Mouse (Mus musculus) cerebellum, adult 8-10 months (tissue): Measurements from ENCODE around the gene Zfp281.

Experiments used
- DNase-seq: peaks from one replicate; pipeline ENCODE4 v3.0.0; 2022

Zfp281 gene

GRCm38 (mm10) chr1:136624146-136625018 is at the start of gene Zfp281:
Gene Zfp281, plus strand, starts transcription at chr1:136624901.
- peak; percentile 92 for DNase-seq

- no peak for DNase-seq
Measured at GRCm38 (mm10) chr1:136577890-136578663, 46.6 kb upstream of the Zfp281 start.

GRCm38 (mm10) chr1:136579360-136579759 is 45.3 kb upstream of the Zfp281 start:
- DNase-seq, result no peak

- no peak for DNase-seq
Measured at GRCm38 (mm10) chr1:136580266-136580665, 44.4 kb upstream of the Zfp281 start.

- no peak for DNase-seq
Measured at GRCm38 (mm10) chr1:136581841-136582240, 42.9 kb upstream of the Zfp281 start.

GRCm38 (mm10) chr1:136587761-136588405 is 36.8 kb upstream of the Zfp281 start:
- DNase-seq, result no peak

- DNase-seq, result no peak
Measured at GRCm38 (mm10) chr1:136588908-136589307, 35.8 kb upstream of the Zfp281 start.

GRCm38 (mm10) chr1:136592741-136593140 is 32.0 kb upstream of the Zfp281 start:
- DNase-seq, result no peak

GRCm38 (mm10) chr1:136594235-136594850 is 30.4 kb upstream of the Zfp281 start:
- DNase-seq, result no peak

GRCm38 (mm10) chr1:136596821-136597220 is 27.9 kb upstream of the Zfp281 start:
- DNase-seq, result no peak

- DNase-seq, result no peak
Measured at GRCm38 (mm10) chr1:136598286-136598685, 26.4 kb upstream of the Zfp281 start.

- no peak for DNase-seq
Measured at GRCm38 (mm10) chr1:136600067-136600466, 24.6 kb upstream of the Zfp281 start.

GRCm38 (mm10) chr1:136600647-136601345 is 23.9 kb upstream of the Zfp281 start:
- DNase-seq, result no peak

GRCm38 (mm10) chr1:136601346-136601888 is 23.3 kb upstream of the Zfp281 start:
- DNase-seq, result no peak

GRCm38 (mm10) chr1:136602303-136602702 is 22.4 kb upstream of the Zfp281 start:
- no peak for DNase-seq

- no peak for DNase-seq
Measured at GRCm38 (mm10) chr1:136604190-136604589, 20.5 kb upstream of the Zfp281 start.

- DNase-seq, result no peak
Measured at GRCm38 (mm10) chr1:136605790-136606189, 18.9 kb upstream of the Zfp281 start.

- DNase-seq, result no peak
Measured at GRCm38 (mm10) chr1:136606278-136606677, 18.4 kb upstream of the Zfp281 start.

GRCm38 (mm10) chr1:136608339-136609261 is 16.1 kb upstream of the Zfp281 start:
- DNase-seq, result no peak

- DNase-seq, result no peak
Measured at GRCm38 (mm10) chr1:136611803-136612202, 12.9 kb upstream of the Zfp281 start.

- DNase-seq, result no peak
Measured at GRCm38 (mm10) chr1:136613300-136613751, 11.4 kb upstream of the Zfp281 start.
